Mouse (Mus musculus) urinary bladder, postnatal 36 days (tissue): ENCODE data around the gene Fbp1.
"Not testable (repeated sequence)": the region's sequence is repeated elsewhere in the genome, so short reads cannot be mapped to it uniquely, and the experiment has no call there.

ENCODE experiments used
- DNase-seq, 2 experiments: peaks; one replicate each; pipeline ENCODE4 v3.0.0; 2022; ENCODE audit warnings: low spot score in 2 of 2, mixed read lengths in 1 of 2

The Fbp1 gene

GRCm38 (mm10) chr13:62884536-62884935 lies 3.5 kb downstream of the Fbp1 start:
- no peak for DNase-seq

DNA sequence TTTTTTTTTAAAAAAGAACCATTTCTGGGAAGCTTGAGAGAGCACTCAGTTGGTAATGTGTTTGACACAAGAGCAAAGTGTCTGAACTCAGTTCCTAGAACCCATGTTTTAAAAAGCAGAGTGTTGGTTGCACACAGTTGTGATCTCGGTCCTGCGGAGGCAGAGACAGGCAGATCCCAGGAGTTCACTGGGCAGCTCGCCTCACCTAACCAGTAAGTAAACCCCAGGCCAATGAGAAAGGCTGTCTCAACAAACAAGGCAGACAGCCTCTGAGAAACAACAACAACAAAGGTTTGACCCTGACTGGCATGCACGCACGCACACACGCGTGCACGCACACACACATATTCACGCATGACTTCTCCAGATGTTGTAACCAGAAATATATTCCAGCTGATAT lies 4.2 kb downstream of the Fbp1 start:
- DNase-seq: no peak

- DNase-seq: no peak
These were observed 4.6 kb downstream of the Fbp1 start for GRCm38 (mm10) chr13:62883436-62883835.

DNA sequence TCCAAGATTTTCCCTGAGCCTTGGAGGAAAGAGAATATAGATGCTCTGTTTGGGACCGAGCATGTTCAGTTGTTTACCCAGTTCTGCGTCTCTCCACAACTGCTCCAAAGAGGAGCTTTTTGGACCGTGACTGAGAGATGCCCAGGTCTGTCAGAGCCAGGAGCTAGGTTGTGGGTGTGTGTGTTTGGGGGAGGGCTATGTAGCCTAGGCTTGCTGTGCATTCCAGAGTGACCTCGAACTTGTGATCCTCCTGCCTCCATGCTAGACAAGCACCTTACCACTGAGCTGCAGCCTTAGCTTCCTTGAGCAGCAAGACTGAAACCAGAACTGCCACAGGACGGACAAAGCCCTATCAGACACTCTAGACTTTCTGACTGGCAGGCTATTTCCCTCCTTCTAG lies 5.2 kb downstream of the Fbp1 start:
- no peak for DNase-seq

GRCm38 (mm10) chr13:62881336-62881735 lies 6.7 kb downstream of the Fbp1 start:
- no peak for DNase-seq

- DNase-seq: peak in 1 of 2 experiments; percentile 32
These were observed 8.1 kb downstream of the Fbp1 start for GRCm38 (mm10) chr13:62879831-62880615.

DNA sequence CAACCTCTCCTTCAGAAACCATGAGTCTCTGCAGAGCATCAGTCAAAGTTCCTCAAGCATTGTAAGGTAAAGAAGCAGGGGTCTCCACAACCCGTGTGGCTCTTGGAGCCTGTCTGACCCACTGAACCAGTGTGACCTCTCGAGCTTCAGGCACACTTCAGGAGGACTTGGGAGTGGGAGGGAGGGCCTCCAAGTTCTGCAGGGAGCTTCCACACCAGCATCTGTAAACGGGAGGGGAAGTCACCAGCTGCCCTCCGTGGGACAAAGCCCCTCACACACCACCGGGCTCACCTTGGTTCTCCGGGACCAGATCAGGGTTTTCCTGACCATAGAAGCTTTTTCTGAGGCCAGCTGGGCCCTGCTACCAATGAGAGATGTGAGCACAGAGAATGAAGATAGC lies 8.7 kb downstream of the Fbp1 start:
- no peak for DNase-seq

GRCm38 (mm10) chr13:62877247-62877646 lies 10.8 kb downstream of the Fbp1 start:
- peak in 1 of 2 experiments; percentile 38 for DNase-seq

- DNase-seq: no peak
These were observed 12.0 kb downstream of the Fbp1 start for GRCm38 (mm10) chr13:62876111-62876510.

DNA sequence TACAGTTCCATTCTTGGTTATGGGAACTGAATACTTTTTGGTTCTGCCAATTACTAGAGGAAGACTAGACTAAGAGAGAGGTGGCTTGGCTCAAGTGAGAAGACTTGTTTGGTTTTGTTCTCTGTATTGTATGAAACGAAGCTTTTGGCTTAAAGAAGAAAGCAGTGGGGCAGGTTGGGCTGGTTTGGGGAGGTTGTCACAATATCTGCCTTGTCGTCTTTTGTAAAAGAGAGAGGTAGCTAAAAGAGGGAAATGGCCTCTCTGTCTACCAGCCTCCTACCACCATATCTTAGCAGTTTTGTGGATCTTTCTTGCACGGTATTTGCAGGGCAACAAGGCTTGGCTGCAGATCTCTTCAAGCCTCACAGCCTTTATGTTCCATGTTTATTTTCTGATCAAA lies 15.8 kb downstream of the Fbp1 start:
- DNase-seq: peak; percentile 67 to 76

GRCm38 (mm10) chr13:62870605-62871004 lies 17.5 kb downstream of the Fbp1 start:
- no peak for DNase-seq

- no peak for DNase-seq
These were observed 21.3 kb downstream of the Fbp1 start for GRCm38 (mm10) chr13:62866817-62867216.

DNA sequence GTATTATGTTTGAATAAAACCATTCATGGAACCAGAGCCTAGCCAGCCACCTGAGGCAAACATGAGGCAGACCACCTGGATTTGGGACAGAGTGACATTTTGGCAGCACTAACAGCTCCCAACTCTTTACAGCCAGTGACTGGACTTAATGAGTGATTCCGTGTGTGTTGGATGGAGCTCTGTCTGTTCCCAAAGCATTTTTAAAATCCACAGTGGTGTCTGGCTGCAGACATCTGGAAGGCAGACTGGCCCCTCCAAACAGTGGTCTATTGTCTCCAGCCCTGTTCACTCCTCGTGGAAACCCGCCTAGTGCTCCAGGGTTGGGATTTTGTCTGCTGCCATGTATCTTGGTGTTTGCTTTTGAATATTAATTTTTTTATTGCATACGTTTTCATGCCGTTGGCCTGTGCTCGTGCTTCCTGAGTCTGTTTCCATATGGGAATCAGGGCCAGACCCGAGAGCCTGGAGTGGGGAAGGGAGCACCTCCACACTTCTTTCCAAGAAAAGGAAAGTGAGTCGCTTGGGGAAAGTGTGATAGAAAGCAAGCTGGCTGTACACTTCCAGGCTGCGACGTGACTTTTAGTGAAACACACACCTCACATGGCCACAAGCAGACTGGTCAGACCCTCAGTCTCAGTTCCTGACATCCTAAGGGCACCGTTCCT lies 22.3 kb downstream of the Fbp1 start:
- DNase-seq: no peak

DNA sequence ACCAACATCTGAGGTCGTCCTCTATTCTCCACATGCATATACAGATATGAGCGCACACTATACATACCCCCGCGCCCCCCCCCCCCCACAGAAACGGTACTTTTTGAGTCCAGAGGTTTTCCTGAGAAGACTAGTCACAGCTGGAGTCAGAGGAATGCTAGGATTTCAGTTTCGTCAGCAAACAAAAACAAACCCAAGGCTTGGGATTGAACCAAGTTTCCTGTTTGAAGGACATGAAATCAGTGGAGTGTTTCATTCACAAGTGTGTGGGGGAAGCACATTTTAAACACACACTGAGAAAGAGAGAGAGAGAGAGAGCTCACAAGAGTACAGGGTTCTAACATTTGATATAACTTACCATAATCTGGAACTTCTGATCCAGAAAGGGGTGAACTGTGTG lies 24.3 kb downstream of the Fbp1 start:
- no peak for DNase-seq

GRCm38 (mm10) chr13:62862875-62863274 lies 25.2 kb downstream of the Fbp1 start:
- DNase-seq: no peak

DNA sequence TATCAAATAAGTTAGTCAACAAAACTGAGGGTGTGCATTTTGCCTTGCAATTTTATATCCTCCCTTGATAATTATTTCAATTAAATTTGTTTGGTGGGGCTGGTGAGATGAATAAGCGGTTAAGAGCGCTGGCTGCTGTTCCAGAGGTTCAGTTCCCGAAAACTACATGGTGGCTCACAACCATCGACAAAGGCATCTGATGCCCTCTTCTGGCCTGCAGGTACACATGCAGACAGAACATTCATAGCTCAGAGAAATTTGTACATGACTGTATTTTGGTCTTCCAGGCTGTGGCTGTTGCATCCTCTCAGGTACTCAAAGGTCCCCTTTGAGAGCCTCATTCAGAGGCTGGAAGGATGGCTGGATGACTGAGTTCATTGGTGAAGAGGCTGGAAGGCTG lies 28.0 kb downstream of the Fbp1 start:
- DNase-seq: no peak

DNA sequence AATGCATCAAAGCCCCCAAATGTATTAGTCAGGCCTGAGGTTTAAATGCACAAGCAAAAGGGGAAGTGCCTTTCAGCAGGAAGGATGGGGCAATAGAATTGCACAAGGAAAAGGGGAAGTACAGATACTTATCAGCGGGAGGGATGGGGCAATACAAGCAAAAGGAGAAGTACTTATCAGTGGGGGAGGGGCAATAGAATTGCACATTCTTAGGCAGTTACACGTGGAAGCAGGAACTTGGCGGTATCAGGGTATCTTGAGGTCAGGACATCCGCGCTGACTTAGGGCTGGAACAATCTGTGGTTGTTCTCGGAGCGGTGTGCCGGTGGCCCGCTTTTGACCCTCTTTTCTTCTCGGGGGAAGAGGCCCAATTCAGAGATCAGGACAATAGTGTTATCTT lies 28.8 kb downstream of the Fbp1 start:
- not testable (repeated sequence) for DNase-seq

DNA sequence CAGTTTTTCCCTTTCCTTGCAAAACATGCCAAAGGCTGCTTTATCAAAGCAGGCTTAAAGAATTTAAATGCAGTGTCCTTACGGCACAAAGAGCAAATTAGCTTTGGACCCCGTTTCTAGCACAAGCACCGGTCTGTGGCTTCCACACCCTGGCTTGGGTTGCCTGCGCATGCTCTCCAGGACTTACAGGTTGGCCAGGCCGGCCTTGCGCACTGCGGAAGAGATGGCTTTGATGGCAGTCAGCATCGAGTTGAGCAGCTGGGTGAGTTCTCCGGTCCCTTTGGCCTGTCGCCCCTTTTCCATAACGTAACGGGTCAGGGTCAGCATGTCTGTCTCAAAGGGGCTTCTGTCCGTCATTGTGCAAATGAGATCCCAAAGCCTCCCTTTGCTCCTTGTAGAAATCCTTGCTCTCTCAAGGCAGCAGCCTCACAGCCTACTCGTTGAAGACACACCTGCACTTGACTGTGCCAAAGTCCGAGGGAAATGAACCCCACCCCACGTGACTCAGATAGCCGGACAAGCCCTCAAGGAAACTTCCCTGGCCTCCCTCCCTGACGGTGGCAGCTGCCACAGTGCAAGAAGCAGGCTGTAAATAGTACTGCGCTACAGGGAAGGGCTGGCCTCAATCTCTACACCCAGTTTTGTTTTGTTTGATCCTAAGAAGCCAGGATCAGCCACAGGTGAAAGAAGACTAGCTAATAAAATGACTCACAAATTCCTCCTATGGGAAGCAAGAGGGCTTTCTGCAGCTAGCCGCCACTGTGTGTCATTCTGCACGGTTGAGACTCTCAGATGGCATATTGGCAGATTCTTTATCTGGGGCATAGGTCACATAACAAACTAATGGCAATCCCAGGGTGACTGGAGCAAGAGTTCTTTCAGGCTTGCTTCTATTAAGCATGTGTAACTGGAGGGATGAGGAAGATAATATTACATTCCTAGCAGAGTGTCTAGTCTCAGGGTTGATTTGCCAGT lies 29.9 kb downstream of the Fbp1 start, which contains the start of gene Fbp2:
Gene Fbp2 (minus strand): TSS at position 482 of the 975 bp plus-strand sequence.
- peak; percentile 39 to 57 for DNase-seq

GRCm38 (mm10) chr13:62856850-62857249 lies 31.2 kb downstream of the Fbp1 start:
- no peak for DNase-seq

DNA sequence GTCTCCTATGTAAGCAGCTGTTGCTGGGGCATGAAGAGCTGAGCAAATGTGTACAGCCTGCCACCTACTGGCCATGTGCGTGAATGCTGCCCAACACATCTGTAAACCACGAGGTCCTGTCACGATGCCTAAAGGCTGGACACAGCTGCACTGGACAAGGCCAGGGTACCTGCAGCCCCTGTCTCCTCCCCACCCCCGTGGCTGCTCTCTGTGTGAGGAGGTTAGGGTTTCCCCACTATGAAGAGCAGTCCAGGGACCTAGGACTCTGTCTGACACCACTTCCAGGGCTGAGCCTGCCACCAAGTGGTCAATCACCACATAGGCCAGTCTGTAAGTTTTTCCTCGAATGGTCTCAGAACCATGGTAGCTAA lies 31.8 kb downstream of the Fbp1 start:
- DNase-seq: peak; percentile 70 to 73

- no peak for DNase-seq
These were observed 32.4 kb downstream of the Fbp1 start for GRCm38 (mm10) chr13:62855396-62856304.
